Mouse (Mus musculus) forebrain, embryonic 12.5 days (tissue): Measurements from ENCODE around the gene E2f2. TPM values are rescaled to one million over a fixed set of nuclear protein-coding genes. Genes with fewer than 3 reads are reported as not detected.

ENCODE experiments used
- ATAC-seq: fragments of 200-750 bp; cut with Nextera tagmentation; 2 replicates; pipeline ENCODE4 v1.8.0; 2017; ENCODE audit warnings: moderate TSS enrichment; ENCODE audit not compliant: low FRiP score
- H3K27ac ChIP-seq: fragments of 300-500 bp; sonication (generic); 2 replicates; pipeline ENCODE4 v1.5.1; 2016; ENCODE audit warnings: mild to moderate bottlenecking
- H3K27me3 ChIP-seq: fragments of 300-500 bp; sonication (generic); 2 replicates; pipeline ENCODE4 v1.6.1; 2016; ENCODE audit warnings: mild to moderate bottlenecking
- H3K36me3 ChIP-seq: fragments of 300-500 bp; sonication (generic); replicated peaks from 2 replicates; pipeline ENCODE4 v1.6.1; 2016; ENCODE audit warnings: mild to moderate bottlenecking
- H3K4me1 ChIP-seq: fragments of 300-500 bp; sonication (generic); 2 replicates; pipeline ENCODE4 v1.6.1; 2016
- H3K4me2 ChIP-seq: fragments of 300-500 bp; sonication (generic); 2 replicates; pipeline ENCODE4 v1.6.1; 2016; ENCODE audit warnings: mild to moderate bottlenecking, moderate library complexity
- H3K4me3 ChIP-seq: fragments of 300-500 bp; sonication (generic); replicated peaks from 2 replicates; pipeline ENCODE4 v1.5.1; 2016; ENCODE audit warnings: mild to moderate bottlenecking
- H3K9ac ChIP-seq: fragments of 300-500 bp; sonication (generic); 2 replicates; pipeline ENCODE4 v1.6.1; 2016; ENCODE audit warnings: mild to moderate bottlenecking
- H3K9me3 ChIP-seq: fragments of 300-500 bp; sonication (generic); 2 replicates; pipeline ENCODE4 v1.6.1; 2016
- WGBS: fragments of 180-500 bp; shearing (Covaris S2); methylation state at CpG from one replicate; pipeline ENCODE4 v1.1.7; 2016; 5-methylcytosine and 5-hydroxymethylcytosine counted together
- polyA plus RNA-seq: library from polyadenylated mRNA; unstranded; fragments of >200 nt; fragmentation: Nextera tagmentation; extraction: Ambion mirVana; gene quantifications from 2 replicates; pipeline ENCODE4 v1.2.1, GENCODE M21; 2016

Gene E2f2
- polyA plus RNA-seq, 1 experiment from 2014 or later: 13.4 TPM

- H3K4me2 ChIP-seq: no peak overlapping the region
- H3K27ac ChIP-seq: no peak overlapping the region
- no peak overlapping the region for H3K9ac ChIP-seq
- no peaks in the 10 kb centered on the region for H3K36me3 ChIP-seq
- H3K4me1 ChIP-seq: peaks cover 22% of the 10 kb centered on the region
- 47% methylated on average over 8 of the region's 8 CpGs for WGBS
- H3K4me3 ChIP-seq: no peak overlapping the region
- no peaks in the 10 kb centered on the region for H3K9me3 ChIP-seq
- ATAC-seq: no peak
- H3K27me3 ChIP-seq: peaks cover 92% of the 10 kb centered on the region
Measured at GRCm38 (mm10) chr4:136242065-136242703, 70.0 kb downstream of the E2f2 start.

GRCm38 (mm10) chr4:136242728-136243127 lies 70.5 kb downstream of the E2f2 start:
- Histone ChIP-seq H3K27ac (no peak overlapping the region), H3K4me2 (no peak overlapping the region), H3K27me3 (peaks cover 92% of the 10 kb centered on the region), H3K36me3 (no peaks in the 10 kb centered on the region), H3K4me3 (no peak overlapping the region), H3K9ac (no peak overlapping the region), H3K4me1 (peaks cover 27% of the 10 kb centered on the region), H3K9me3 (no peaks in the 10 kb centered on the region)
- WGBS: 75% methylated on average over 7 of the region's 7 CpGs
- ATAC-seq: no peak

- no peak overlapping the region for H3K9ac ChIP-seq
- no peaks in the 10 kb centered on the region for H3K9me3 ChIP-seq
- H3K36me3 ChIP-seq: no peaks in the 10 kb centered on the region
- no peak overlapping the region for H3K4me3 ChIP-seq
- H3K27ac ChIP-seq: no peak overlapping the region
- peaks cover 92% of the 10 kb centered on the region for H3K27me3 ChIP-seq
- no peak for ATAC-seq
- 70% methylated on average over 7 of the region's 7 CpGs for WGBS
- no peak overlapping the region for H3K4me2 ChIP-seq
- peaks cover 33% of the 10 kb centered on the region for H3K4me1 ChIP-seq
Measured at GRCm38 (mm10) chr4:136244208-136244607, 72.0 kb downstream of the E2f2 start.

Other genes starting within 250 kb of the E2f2 start
- 52.3 and 55.8 TPM in 2 replicates for gene Hmgcl, start 225.9 kb upstream of the E2f2 start, polyA plus RNA-seq
- 28.3 and 30.9 TPM in 2 replicates for gene Gale, start 208.7 kb upstream of the E2f2 start, polyA plus RNA-seq
- gene Lypla2, start 199.8 kb upstream of the E2f2 start, polyA plus RNA-seq: 153 and 161 TPM in 2 replicates
- 60.2 and 64.6 TPM in 2 replicates for gene Pithd1, start 185.1 kb upstream of the E2f2 start, polyA plus RNA-seq
- gene Eloa, start 150.6 kb upstream of the E2f2 start, polyA plus RNA-seq: 34.2 and 37.6 TPM in 2 replicates
- gene Rpl11, start 119.0 kb upstream of the E2f2 start, polyA plus RNA-seq: 315 and 333 TPM in 2 replicates
- gene Id3, start 28.9 kb upstream of the E2f2 start, polyA plus RNA-seq: 173 and 228 TPM in 2 replicates
- 5.9 and 6.4 TPM in 2 replicates for gene Asap3, start 34.0 kb downstream of the E2f2 start, polyA plus RNA-seq
- 1.6 and 1.9 TPM in 2 replicates for gene Tcea3, start 75.3 kb downstream of the E2f2 start, polyA plus RNA-seq
- gene Zfp46, start 112.3 kb downstream of the E2f2 start, polyA plus RNA-seq: 25.8 and 38.1 TPM in 2 replicates
- gene Hnrnpr, start 138.5 kb downstream of the E2f2 start, polyA plus RNA-seq: 256 and 266 TPM in 2 replicates